Mouse (Mus musculus) heart, embryonic 14.5 days (tissue): ENCODE measurements around the gene Zbtb24. TPM values are rescaled to one million over a fixed set of nuclear protein-coding genes. Genes with fewer than 3 reads are reported as not detected.
"Not testable (repeated sequence)": the region's sequence is repeated elsewhere in the genome, so short reads cannot be mapped to it uniquely, and the experiment has no call there.

Source experiments
- ATAC-seq: fragments of 200-750 bp; cut with Nextera tagmentation; 2 replicates; pipeline ENCODE4 v1.8.0; 2017; ENCODE audit warnings: low read depth, moderate TSS enrichment; ENCODE audit not compliant: insufficient number of reproducible peaks, insufficient read depth, low FRiP score
- H3K27ac ChIP-seq, 2 experiments: fragments of 200-500 bp in 1 of 2; fragments of 300-500 bp in 1 of 2; sonication (generic) in 1 of 2; replicated peaks in 1 of 2; 2 replicates each; pipeline ENCODE4 v1.5.1; 2012 to 2014; ENCODE audit warnings: low read depth in 2 of 2, low read length in 2 of 2, control low read depth in 1 of 2, mild to moderate bottlenecking in 1 of 2, mixed read lengths in 1 of 2; ENCODE audit not compliant: control insufficient read depth in 1 of 2, insufficient read depth in 1 of 2
- H3K27me3 ChIP-seq: fragments of 300-500 bp; sonication (generic); 2 replicates; pipeline ENCODE4 v1.6.1; 2014; ENCODE audit warnings: mild to moderate bottlenecking, low read length, control low read depth; ENCODE audit not compliant: control insufficient read depth, insufficient read depth
- H3K36me3 ChIP-seq: fragments of 300-500 bp; sonication (generic); 2 replicates; pipeline ENCODE4 v1.6.1; 2014; ENCODE audit warnings: mild to moderate bottlenecking, control low read depth, low read length, mixed read lengths; ENCODE audit not compliant: control insufficient read depth, insufficient read depth
- H3K4me1 ChIP-seq, 2 experiments: fragments of 200-500 bp in 1 of 2; fragments of 300-500 bp in 1 of 2; sonication (generic) in 1 of 2; 2 replicates each; pipeline ENCODE4 v1.6.1; 2012 to 2014; ENCODE audit warnings: low read length in 2 of 2, control low read depth in 1 of 2, mixed read lengths in 1 of 2; ENCODE audit not compliant: control insufficient read depth in 2 of 2, insufficient read depth in 2 of 2
- H3K4me2 ChIP-seq: fragments of 300-500 bp; sonication (generic); 2 replicates; pipeline ENCODE4 v1.6.1; 2014; ENCODE audit warnings: mild to moderate bottlenecking, low read length
- H3K4me3 ChIP-seq, 2 experiments: fragments of 200-500 bp in 1 of 2; fragments of 300-500 bp in 1 of 2; sonication (generic) in 1 of 2; 2 replicates each; pipeline ENCODE4 v1.5.1; 2012 to 2014; ENCODE audit warnings: low read length in 2 of 2, mild to moderate bottlenecking in 2 of 2, control low read depth in 1 of 2, low read depth in 1 of 2, moderate library complexity in 1 of 2; ENCODE audit not compliant: control insufficient read depth in 1 of 2, insufficient read depth in 1 of 2
- H3K9ac ChIP-seq: fragments of 300-500 bp; sonication (generic); 2 replicates; pipeline ENCODE4 v1.6.1; 2014; ENCODE audit warnings: mild to moderate bottlenecking, low read length
- H3K9me3 ChIP-seq: fragments of 300-500 bp; sonication (generic); 2 replicates; pipeline ENCODE4 v1.6.1; 2016; ENCODE audit warnings: low read length, control low read depth; ENCODE audit not compliant: control insufficient read depth
- WGBS: fragments of 180-500 bp; shearing (Covaris S2); extraction: QIAGEN DNeasy Blood & Tissue Kit; methylation state at CpG from one replicate; pipeline ENCODE4 v1.1.7; 2014; 5-methylcytosine and 5-hydroxymethylcytosine counted together
- polyA plus RNA-seq: library from polyadenylated mRNA; unstranded; fragments of >200 nt; fragmentation: Nextera tagmentation; extraction: Ambion mirVana; gene quantifications from 2 replicates; pipeline ENCODE4 v1.2.1, GENCODE M21; 2014

The Zbtb24 gene
- polyA plus RNA-seq, 1 experiment from 2014 or later: 12.7 TPM

GRCm38 (mm10) chr10:41415368-41415767 is 34.8 kb upstream of the Zbtb24 start:
- H3K27ac ChIP-seq, H3K27me3 ChIP-seq, H3K4me1 ChIP-seq, H3K4me2 ChIP-seq, ATAC-seq, H3K9ac ChIP-seq, H3K36me3 ChIP-seq, H3K4me3 ChIP-seq: not testable (repeated sequence)
- peaks cover 26% of the 10 kb centered on the region for H3K9me3 ChIP-seq
- 83% methylated on average over 2 of the region's 2 CpGs for WGBS

- Histone ChIP-seq H3K27ac (no peak overlapping the region), H3K4me1 (peaks cover 4 to 9% of the 10 kb centered on the region in 2 experiments), H3K27me3 (no peaks in the 10 kb centered on the region; the same call in 1 of the 2 replicates), H3K4me2 (no peak overlapping the region), H3K4me3 (no peak overlapping the region), H3K36me3 (no peaks in the 10 kb centered on the region), H3K9me3 (peaks cover 15% of the 10 kb centered on the region), H3K9ac (no peak overlapping the region)
- ATAC-seq: no peak
- 37% methylated on average over 9 of the region's 9 CpGs for WGBS
These were observed 29.5 kb upstream of the Zbtb24 start for GRCm38 (mm10) chr10:41420496-41421200.

GRCm38 (mm10) chr10:41423681-41424080 is 26.5 kb upstream of the Zbtb24 start:
- Histone ChIP-seq H3K4me3 (no peak overlapping the region), H3K9me3 (no peaks in the 10 kb centered on the region), H3K27me3 (no peaks in the 10 kb centered on the region; the same call in 1 of the 2 replicates), H3K4me1 (peaks cover 4 to 9% of the 10 kb centered on the region in 2 experiments), H3K36me3 (no peaks in the 10 kb centered on the region), H3K27ac (no peak overlapping the region), H3K9ac (no peak overlapping the region), H3K4me2 (no peak overlapping the region)
- WGBS: 88% methylated on average over 2 of the region's 2 CpGs
- no peak for ATAC-seq

GRCm38 (mm10) chr10:41426368-41426767 is 23.8 kb upstream of the Zbtb24 start:
- H3K4me3 ChIP-seq: no peak overlapping the region
- H3K9ac ChIP-seq: no peak overlapping the region
- no peaks in the 10 kb centered on the region; the same call in 1 of the 2 replicates for H3K27me3 ChIP-seq
- no peaks in the 10 kb centered on the region for H3K4me1 ChIP-seq
- 51% methylated on average over 6 of the region's 6 CpGs for WGBS
- H3K36me3 ChIP-seq: no peaks in the 10 kb centered on the region
- no peak overlapping the region for H3K27ac ChIP-seq
- no peak for ATAC-seq
- H3K9me3 ChIP-seq: no peaks in the 10 kb centered on the region
- no peak overlapping the region for H3K4me2 ChIP-seq

GRCm38 (mm10) chr10:41434624-41435023 is 15.6 kb upstream of the Zbtb24 start:
- no peaks in the 10 kb centered on the region for H3K27me3 ChIP-seq
- no peak overlapping the region for H3K4me3 ChIP-seq
- no peak for ATAC-seq
- no peak overlapping the region for H3K9ac ChIP-seq
- H3K36me3 ChIP-seq: no peaks in the 10 kb centered on the region
- no peaks in the 10 kb centered on the region for H3K9me3 ChIP-seq
- H3K27ac ChIP-seq: no peak overlapping the region
- WGBS: 23% methylated on average over 4 of the region's 4 CpGs
- H3K4me2 ChIP-seq: no peak overlapping the region
- no peaks in the 10 kb centered on the region for H3K4me1 ChIP-seq

- no peaks in the 10 kb centered on the region for H3K36me3 ChIP-seq
- 7% methylated on average over 3 of the region's 3 CpGs for WGBS
- H3K4me2 ChIP-seq: no peak overlapping the region
- H3K4me3 ChIP-seq: no peak overlapping the region
- H3K27ac ChIP-seq: no peak overlapping the region
- no peaks in the 10 kb centered on the region for H3K9me3 ChIP-seq
- H3K4me1 ChIP-seq: no peaks in the 10 kb centered on the region
- no peak for ATAC-seq
- H3K27me3 ChIP-seq: no peaks in the 10 kb centered on the region
- no peak overlapping the region for H3K9ac ChIP-seq
These were observed 15.0 kb upstream of the Zbtb24 start for GRCm38 (mm10) chr10:41435141-41435540.

GRCm38 (mm10) chr10:41448216-41448615 is 2.0 kb upstream of the Zbtb24 start:
- H3K4me2 ChIP-seq: no peak overlapping the region
- no peaks in the 10 kb centered on the region for H3K27me3 ChIP-seq
- peaks cover 15% of the 10 kb centered on the region for H3K36me3 ChIP-seq
- no peak overlapping the region for H3K27ac ChIP-seq
- WGBS: 85% methylated on average over 1 of the region's 1 CpGs
- no peak for ATAC-seq
- no peak overlapping the region for H3K9ac ChIP-seq
- peaks cover 6 to 8% of the 10 kb centered on the region in 2 experiments for H3K4me1 ChIP-seq
- no peaks in the 10 kb centered on the region for H3K9me3 ChIP-seq
- H3K4me3 ChIP-seq: no peak overlapping the region

GRCm38 (mm10) chr10:41449684-41450083 is 499 bp upstream of the Zbtb24 start:
- peak overlapping the region; percentile 80 to 87; a peak in 3 of 4 replicates for H3K4me3 ChIP-seq
- 18% methylated on average over 14 of the region's 14 CpGs for WGBS
- peak overlapping the region; percentile 68 for H3K4me2 ChIP-seq

More at GRCm38 (mm10) chr10:41449684-41450083, 499 bp upstream of the Zbtb24 start:
- Histone ChIP-seq H3K9me3 (no peaks in the 10 kb centered on the region), H3K27ac (peak overlapping the region; percentile 69 to 72), H3K9ac (peak overlapping the region; percentile 92), H3K27me3 (no peaks in the 10 kb centered on the region), H3K36me3 (peaks cover 19% of the 10 kb centered on the region), H3K4me1 (peaks cover 8 to 12% of the 10 kb centered on the region in 2 experiments)
- 0 out of 2 replicates have a peak, but pooled peaks have one; percentile 10 for ATAC-seq
